Mouse (Mus musculus) forebrain, embryonic 14.5 days (tissue): Measurements from ENCODE around the gene Tmco4. TPM values are rescaled to one million over a fixed set of nuclear protein-coding genes. Genes with fewer than 3 reads are reported as not detected.

Experiments used
- ATAC-seq: fragments of 200-750 bp; cut with Nextera tagmentation; 2 replicates; pipeline ENCODE4 v1.8.0; 2017; ENCODE audit warnings: mild to moderate bottlenecking, moderate library complexity
- DNase-seq: peaks from one replicate; pipeline ENCODE4 v3.0.0-alpha.2; 2015; ENCODE audit warnings: low spot score
- H3K27ac ChIP-seq: fragments of 300-500 bp; sonication (generic); 2 replicates; pipeline ENCODE4 v1.5.1; 2014; ENCODE audit warnings: low read depth, mild to moderate bottlenecking, control low read depth, low read length, moderate library complexity
- H3K27me3 ChIP-seq: fragments of 300-500 bp; sonication (generic); replicated peaks from 2 replicates; pipeline ENCODE4 v1.6.1; 2014; ENCODE audit warnings: low read length, control low read depth, mixed read lengths; ENCODE audit not compliant: control insufficient read depth, insufficient read depth
- H3K36me3 ChIP-seq: fragments of 300-500 bp; sonication (generic); 2 replicates; pipeline ENCODE4 v1.6.1; 2014; ENCODE audit warnings: low read length, control low read depth; ENCODE audit not compliant: control insufficient read depth, insufficient read depth
- H3K4me1 ChIP-seq: fragments of 300-500 bp; sonication (generic); 2 replicates; pipeline ENCODE4 v1.6.1; 2014; ENCODE audit warnings: antibody characterized with exemption, low read length, control low read depth; ENCODE audit not compliant: control insufficient read depth, insufficient read depth
- H3K4me2 ChIP-seq: fragments of 300-500 bp; sonication (generic); 2 replicates; pipeline ENCODE4 v1.6.1; 2014; ENCODE audit warnings: mild to moderate bottlenecking, control low read depth, low read length
- H3K4me3 ChIP-seq: fragments of 300-500 bp; sonication (generic); 2 replicates; pipeline ENCODE4 v1.5.1; 2014; ENCODE audit warnings: low read depth, low read length, control low read depth
- H3K9ac ChIP-seq: fragments of 300-500 bp; sonication (generic); 2 replicates; pipeline ENCODE4 v1.6.1; 2014; ENCODE audit warnings: mild to moderate bottlenecking, low read length, control low read depth, moderate library complexity
- H3K9me3 ChIP-seq: fragments of 300-500 bp; sonication (generic); replicated peaks from 2 replicates; pipeline ENCODE4 v1.6.1; 2016; ENCODE audit warnings: low read length, control low read depth, mixed read lengths; ENCODE audit not compliant: control insufficient read depth
- WGBS: fragments of 180-500 bp; shearing (Covaris S2); extraction: QIAGEN DNeasy Blood & Tissue Kit; methylation state at CpG from one replicate; pipeline ENCODE4 v1.1.7; 2014; 5-methylcytosine and 5-hydroxymethylcytosine counted together
- polyA plus RNA-seq: library from polyadenylated mRNA; unstranded; fragments of >200 nt; fragmentation: Nextera tagmentation; extraction: Ambion mirVana; gene quantifications from 2 replicates; pipeline ENCODE4 v1.2.1, GENCODE M21; 2014

The Tmco4 gene
- polyA plus RNA-seq, 1 experiment from 2014 or later: 0.70 TPM

- DNase-seq (no peak), ATAC-seq (no peak)
- no peak overlapping the region for H3K9ac ChIP-seq
- no peaks in the 10 kb centered on the region for H3K36me3 ChIP-seq
- H3K4me3 ChIP-seq: no peak overlapping the region
- H3K4me1 ChIP-seq: peaks cover 8% of the 10 kb centered on the region; the same call in 1 of the 2 replicates
- 0 out of 2 replicates have a peak, but pooled peaks cover 2% of the 10 kb centered on the region for H3K27me3 ChIP-seq
- no peak overlapping the region for H3K4me2 ChIP-seq
- H3K9me3 ChIP-seq: no peaks in the 10 kb centered on the region; the same call in 1 of the 2 replicates
- 56% methylated on average over 6 of the region's 6 CpGs for WGBS
- H3K27ac ChIP-seq: no peak overlapping the region
These were observed 75.8 kb downstream of the Tmco4 start for GRCm38 (mm10) chr4:139048518-139048917.

GRCm38 (mm10) chr4:139052796-139053195 is 80.1 kb downstream of the Tmco4 start:
- 72% methylated on average over 7 of the region's 7 CpGs for WGBS
- no peak overlapping the region for H3K4me2 ChIP-seq
- ATAC-seq (no peak), DNase-seq (no peak)
- no peak overlapping the region for H3K27ac ChIP-seq
- H3K36me3 ChIP-seq: no peaks in the 10 kb centered on the region
- 0 out of 2 replicates have a peak, but pooled peaks cover 5% of the 10 kb centered on the region for H3K27me3 ChIP-seq
- H3K9me3 ChIP-seq: no peaks in the 10 kb centered on the region
- peaks cover 30% of the 10 kb centered on the region for H3K4me1 ChIP-seq
- H3K4me3 ChIP-seq: no peak overlapping the region
- no peak overlapping the region for H3K9ac ChIP-seq

GRCm38 (mm10) chr4:139053391-139053790 is 80.7 kb downstream of the Tmco4 start:
- ATAC-seq (no peak), DNase-seq (no peak)
- Histone ChIP-seq H3K4me2 (no peak overlapping the region), H3K27me3 (0 out of 2 replicates have a peak, but pooled peaks cover 5% of the 10 kb centered on the region), H3K9me3 (no peaks in the 10 kb centered on the region), H3K36me3 (no peaks in the 10 kb centered on the region), H3K4me3 (no peak overlapping the region), H3K4me1 (peaks cover 30% of the 10 kb centered on the region), H3K9ac (no peak overlapping the region), H3K27ac (no peak overlapping the region)
- 61% methylated on average over 5 of the region's 5 CpGs for WGBS

GRCm38 (mm10) chr4:139054300-139054923 is 81.7 kb downstream of the Tmco4 start:
- H3K4me2 ChIP-seq: no peak overlapping the region
- H3K9ac ChIP-seq: peak overlapping the region; percentile 14; the same call in 1 of the 2 replicates
- 0 out of 2 replicates have a peak, but pooled peaks cover 5% of the 10 kb centered on the region for H3K27me3 ChIP-seq
- DNase-seq: peak; percentile 96
- peak overlapping the region; percentile 65; the same call in 1 of the 2 replicates for H3K27ac ChIP-seq
- H3K36me3 ChIP-seq: no peaks in the 10 kb centered on the region
- peaks cover 30% of the 10 kb centered on the region for H3K4me1 ChIP-seq
- WGBS: 26% methylated on average over 9 of the region's 9 CpGs
- no peaks in the 10 kb centered on the region for H3K9me3 ChIP-seq
- H3K4me3 ChIP-seq: no peak overlapping the region
- ATAC-seq: peak; percentile 86

GRCm38 (mm10) chr4:139055336-139055735 is 82.6 kb downstream of the Tmco4 start:
- Histone ChIP-seq H3K36me3 (no peaks in the 10 kb centered on the region), H3K4me1 (peaks cover 30% of the 10 kb centered on the region), H3K27me3 (0 out of 2 replicates have a peak, but pooled peaks cover 5% of the 10 kb centered on the region), H3K27ac (peak overlapping the region; percentile 65), H3K9ac (no peak overlapping the region), H3K4me3 (no peak overlapping the region), H3K9me3 (no peaks in the 10 kb centered on the region), H3K4me2 (no peak overlapping the region)
- DNase-seq (peak; percentile 89), ATAC-seq (peak; percentile 49)
- WGBS: 40% methylated on average over 4 of the region's 4 CpGs

GRCm38 (mm10) chr4:139055744-139056143 is 83.1 kb downstream of the Tmco4 start:
- no peak for DNase-seq
- Histone ChIP-seq H3K27ac (peak overlapping the region; percentile 65), H3K4me1 (peaks cover 30% of the 10 kb centered on the region), H3K27me3 (0 out of 2 replicates have a peak, but pooled peaks cover 5% of the 10 kb centered on the region), H3K9me3 (no peaks in the 10 kb centered on the region), H3K4me2 (no peak overlapping the region), H3K9ac (no peak overlapping the region), H3K36me3 (no peaks in the 10 kb centered on the region), H3K4me3 (no peak overlapping the region)
- 58% methylated on average over 3 of the region's 3 CpGs for WGBS
- ATAC-seq: 0 out of 2 replicates have a peak, but pooled peaks have one; percentile 9

GRCm38 (mm10) chr4:139057291-139057690 is 84.6 kb downstream of the Tmco4 start:
- Histone ChIP-seq H3K4me1 (peaks cover 27% of the 10 kb centered on the region), H3K9me3 (no peaks in the 10 kb centered on the region), H3K4me3 (no peak overlapping the region), H3K36me3 (no peaks in the 10 kb centered on the region), H3K27ac (no peak overlapping the region), H3K4me2 (no peak overlapping the region), H3K9ac (no peak overlapping the region), H3K27me3 (0 out of 2 replicates have a peak, but pooled peaks cover 5% of the 10 kb centered on the region)
- ATAC-seq: no peak
- 79% methylated on average over 5 of the region's 5 CpGs for WGBS
- no peak for DNase-seq

- WGBS: 92% methylated on average over 5 of the region's 5 CpGs
- H3K27me3 ChIP-seq: 0 out of 2 replicates have a peak, but pooled peaks cover 5% of the 10 kb centered on the region
- peaks cover 24% of the 10 kb centered on the region for H3K4me1 ChIP-seq
- DNase-seq (no peak), ATAC-seq (no peak)
- no peaks in the 10 kb centered on the region for H3K9me3 ChIP-seq
- no peaks in the 10 kb centered on the region for H3K36me3 ChIP-seq
- no peak overlapping the region for H3K4me2 ChIP-seq
- H3K9ac ChIP-seq: no peak overlapping the region
- no peak overlapping the region for H3K27ac ChIP-seq
- H3K4me3 ChIP-seq: no peak overlapping the region
These were observed 85.3 kb downstream of the Tmco4 start for GRCm38 (mm10) chr4:139058029-139058428.

- H3K27ac ChIP-seq: no peak overlapping the region
- ATAC-seq (no peak), DNase-seq (peak; percentile 33)
- no peak overlapping the region for H3K9ac ChIP-seq
- no peaks in the 10 kb centered on the region; the same call in 1 of the 2 replicates for H3K27me3 ChIP-seq
- peaks cover 15% of the 10 kb centered on the region for H3K4me1 ChIP-seq
- H3K9me3 ChIP-seq: no peaks in the 10 kb centered on the region
- no peak overlapping the region for H3K4me3 ChIP-seq
- H3K36me3 ChIP-seq: no peaks in the 10 kb centered on the region
- 10% methylated on average over 7 of the region's 7 CpGs for WGBS
- no peak overlapping the region for H3K4me2 ChIP-seq
These were observed 86.9 kb downstream of the Tmco4 start for GRCm38 (mm10) chr4:139059569-139059968.
